Mouse (Mus musculus): ENCODE results near the gene Kcp. TPM values are rescaled to one million over a fixed set of nuclear protein-coding genes. Genes with fewer than 3 reads are reported as not detected.

The Kcp gene
- polyA plus RNA-seq, 1 experiment = 10.1 TPM

DNA sequence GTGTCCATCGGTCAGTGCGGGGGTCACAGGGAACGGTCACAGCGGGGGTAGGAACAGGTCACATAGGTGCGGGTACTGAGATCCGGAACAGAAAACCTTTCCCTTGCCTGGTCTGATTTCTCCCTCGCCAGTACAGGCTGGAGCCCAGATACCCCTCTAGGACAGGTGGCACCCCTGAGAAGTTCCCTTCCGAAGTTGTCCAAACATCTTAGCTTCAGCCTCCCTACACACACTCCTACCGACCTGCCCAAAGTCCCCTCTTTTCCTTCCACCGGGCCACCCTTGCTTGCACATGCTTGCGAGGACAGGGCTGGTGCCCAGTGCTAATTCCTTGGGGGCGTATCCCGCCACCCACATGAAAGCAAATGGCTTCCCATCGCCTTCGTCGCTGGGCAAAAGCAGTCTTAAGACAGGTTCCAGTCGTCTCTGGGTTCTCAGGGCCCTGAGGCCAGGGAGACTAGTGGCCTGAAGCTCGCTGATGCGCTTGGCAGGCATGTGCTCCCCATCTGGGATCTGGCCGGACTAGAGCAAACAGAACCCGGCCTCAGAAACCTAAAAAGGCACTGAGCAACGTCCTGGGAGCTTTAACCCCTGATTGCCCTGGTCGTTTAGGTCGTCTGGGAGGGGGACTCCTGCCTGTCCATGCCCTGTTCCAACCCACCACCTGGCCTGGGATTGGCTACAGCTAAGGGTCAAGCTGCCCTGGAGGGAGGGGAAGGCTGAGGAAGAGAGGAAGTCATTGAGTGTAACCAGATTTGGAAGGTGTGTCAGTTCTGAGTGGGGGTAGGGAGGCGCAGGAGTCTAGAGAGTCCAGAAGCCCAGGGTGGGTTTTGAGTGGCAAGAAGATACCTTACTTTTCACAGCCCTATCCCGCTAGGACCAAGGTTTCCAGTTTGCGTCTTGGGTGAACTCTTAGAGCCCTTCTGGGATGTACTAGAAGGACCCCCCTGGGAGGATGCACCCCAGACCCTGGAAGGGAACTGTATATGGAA, 73.7 kb downstream of the Kcp start:
- no peaks in the 10 kb centered on the region for H3K36me3 ChIP-seq (ENCODE audit: control insufficient read depth, insufficient read depth, low read length)
- H3K4me3 ChIP-seq (ENCODE audit: extremely low read depth, insufficient read depth, insufficient read length) = 0 out of 2 replicates have a peak overlapping the region, but pooled peaks have one; percentile 37
- DNase-seq (ENCODE audit: low read depth in 1 of 2, low spot score in 2 of 2) = no peak
- 16% methylated on average over 27 of the region's 27 CpGs for WGBS
- H3K4me1 ChIP-seq (ENCODE audit: control insufficient read depth, insufficient read depth, insufficient read length) = peaks cover 5% of the 10 kb centered on the region
- TF ChIP-seq CTCF (IDR thresholded peaks at IDR 0.05; ENCODE audit: extremely low read depth, insufficient read depth, insufficient read length, insufficient replicate concordance) = no peak
- TF ChIP-seq POLR2A (IDR thresholded peaks at IDR 0.05; ENCODE audit: low read depth, low read length) = no peak
- peaks cover 14% of the 10 kb centered on the region for H3K27me3 ChIP-seq (ENCODE audit: control insufficient read depth, insufficient read depth, low read length)
- H3K27ac ChIP-seq (ENCODE audit: insufficient read depth, low read length) = no peak overlapping the region

DNA sequence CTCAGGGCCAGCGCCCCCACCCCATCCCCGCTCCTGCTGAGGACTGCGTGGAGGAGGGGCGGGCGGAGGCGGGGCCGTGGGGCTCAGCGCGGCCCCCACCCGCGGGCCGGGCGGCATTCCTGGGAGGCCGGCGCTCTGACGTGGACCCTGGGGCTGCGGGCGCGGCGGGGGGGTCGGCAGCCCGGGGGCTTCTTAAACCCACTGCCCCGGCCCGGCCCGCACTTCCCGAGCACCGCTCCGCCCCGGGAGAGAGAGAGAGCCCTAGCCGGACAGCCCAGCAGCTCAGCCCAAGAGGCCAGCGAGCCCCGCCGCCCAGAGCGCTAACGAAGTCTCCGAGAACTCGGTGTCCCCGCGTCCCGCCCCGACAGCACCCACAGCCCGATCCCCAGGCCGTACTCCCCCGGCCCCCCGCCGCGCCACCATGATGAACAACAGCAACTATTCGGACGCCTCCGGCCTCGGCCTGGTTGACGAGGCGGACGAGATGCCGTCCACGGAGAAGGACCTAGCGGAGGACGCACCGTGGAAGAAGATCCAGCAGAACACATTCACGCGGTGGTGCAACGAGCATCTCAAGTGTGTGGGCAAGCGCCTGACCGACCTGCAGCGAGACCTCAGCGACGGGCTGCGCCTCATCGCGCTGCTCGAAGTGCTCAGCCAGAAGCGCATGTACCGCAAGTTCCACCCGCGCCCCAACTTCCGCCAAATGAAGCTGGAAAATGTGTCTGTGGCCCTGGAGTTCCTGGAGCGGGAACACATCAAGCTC, 74.5 kb downstream of the Kcp start, which contains the start of gene Flnc:
Gene Flnc (plus strand): TSS at position 219 of the 766 bp plus-strand sequence.
- WGBS = 4% methylated on average over 69 of the region's 77 CpGs
- Histone ChIP-seq H3K27me3 (ENCODE audit: control insufficient read depth, insufficient read depth, low read length) (peaks cover 14% of the 10 kb centered on the region), H3K27ac (ENCODE audit: insufficient read depth, low read length) (no peak within 1 kb of the TSS), H3K36me3 (ENCODE audit: control insufficient read depth, insufficient read depth, low read length) (no peaks in the 10 kb centered on the region), H3K4me3 (ENCODE audit: extremely low read depth, insufficient read depth, insufficient read length) (peak within 1 kb of the TSS; percentile 37; the same call in 1 of the 2 replicates), H3K4me1 (ENCODE audit: control insufficient read depth, insufficient read depth, insufficient read length) (peaks cover 5% of the 10 kb centered on the region)
- TF ChIP-seq POLR2A (IDR thresholded peaks at IDR 0.05; ENCODE audit: low read depth, low read length) (no peak), CTCF (IDR thresholded peaks at IDR 0.05; ENCODE audit: extremely low read depth, insufficient read depth, insufficient read length, insufficient replicate concordance) (no peak)
- no peak for DNase-seq (ENCODE audit: low read depth in 1 of 2, low spot score in 2 of 2)

DNA sequence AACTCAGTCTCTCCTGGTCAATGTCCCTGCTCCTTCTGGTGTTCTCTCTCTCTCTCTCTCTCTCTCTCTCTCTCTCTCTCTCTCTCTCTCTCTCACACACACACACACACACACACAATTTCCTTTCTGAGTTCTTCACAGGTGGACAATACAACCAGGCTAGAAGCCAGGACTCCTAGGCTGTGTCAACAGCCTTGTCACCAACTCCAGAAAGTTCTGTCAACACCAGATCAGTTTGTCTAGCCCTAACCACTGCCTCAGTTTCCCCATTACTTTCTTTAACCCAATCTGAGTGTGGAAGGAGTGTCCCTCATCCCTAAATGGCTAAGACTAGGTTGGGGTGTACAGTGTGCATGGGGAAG, 75.1 kb downstream of the Kcp start:
- H3K27me3 ChIP-seq (ENCODE audit: control insufficient read depth, insufficient read depth, low read length) = peaks cover 14% of the 10 kb centered on the region
- TF ChIP-seq CTCF (IDR thresholded peaks at IDR 0.05; ENCODE audit: extremely low read depth, insufficient read depth, insufficient read length, insufficient replicate concordance) = no peak
- TF ChIP-seq POLR2A (IDR thresholded peaks at IDR 0.05; ENCODE audit: low read depth, low read length) = no peak
- H3K4me3 ChIP-seq (ENCODE audit: extremely low read depth, insufficient read depth, insufficient read length) = no peak overlapping the region
- H3K27ac ChIP-seq (ENCODE audit: insufficient read depth, low read length) = no peak overlapping the region
- peaks cover 5% of the 10 kb centered on the region for H3K4me1 ChIP-seq (ENCODE audit: control insufficient read depth, insufficient read depth, insufficient read length)
- H3K36me3 ChIP-seq (ENCODE audit: control insufficient read depth, insufficient read depth, low read length) = no peaks in the 10 kb centered on the region
- DNase-seq (ENCODE audit: low read depth in 1 of 2, low spot score in 2 of 2) = no peak

DNA sequence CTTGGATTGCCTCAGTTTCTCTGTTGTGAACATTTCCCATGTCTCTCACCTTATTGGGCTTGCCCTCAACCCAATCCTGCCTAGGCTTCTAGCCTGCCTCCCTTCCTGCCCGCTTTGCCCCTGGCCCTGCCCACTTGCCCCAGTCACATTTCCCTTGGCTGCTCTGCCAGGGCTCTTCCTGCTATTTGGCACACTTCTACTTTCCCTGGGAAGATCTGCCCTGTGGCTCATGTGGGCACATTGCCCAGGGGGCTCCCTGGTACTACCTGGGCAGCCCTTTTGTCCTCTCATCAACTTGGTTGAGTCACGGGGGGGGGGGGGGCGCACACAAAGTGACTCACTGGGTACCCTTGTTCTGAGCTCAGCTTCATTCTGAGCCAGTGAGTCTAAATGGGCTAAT, 75.6 kb downstream of the Kcp start:
- Histone ChIP-seq H3K4me3 (ENCODE audit: extremely low read depth, insufficient read depth, insufficient read length) (no peak overlapping the region), H3K27ac (ENCODE audit: insufficient read depth, low read length) (no peak overlapping the region), H3K27me3 (ENCODE audit: control insufficient read depth, insufficient read depth, low read length) (peaks cover 14% of the 10 kb centered on the region), H3K36me3 (ENCODE audit: control insufficient read depth, insufficient read depth, low read length) (no peaks in the 10 kb centered on the region), H3K4me1 (ENCODE audit: control insufficient read depth, insufficient read depth, insufficient read length) (peaks cover 5% of the 10 kb centered on the region)
- no peak for TF ChIP-seq CTCF (IDR thresholded peaks at IDR 0.05; ENCODE audit: extremely low read depth, insufficient read depth, insufficient read length, insufficient replicate concordance)
- TF ChIP-seq POLR2A (IDR thresholded peaks at IDR 0.05; ENCODE audit: low read depth, low read length) = no peak
- no peak for DNase-seq (ENCODE audit: low read depth in 1 of 2, low spot score in 2 of 2)
- WGBS = 55% methylated on average over 3 of the region's 3 CpGs

DNA sequence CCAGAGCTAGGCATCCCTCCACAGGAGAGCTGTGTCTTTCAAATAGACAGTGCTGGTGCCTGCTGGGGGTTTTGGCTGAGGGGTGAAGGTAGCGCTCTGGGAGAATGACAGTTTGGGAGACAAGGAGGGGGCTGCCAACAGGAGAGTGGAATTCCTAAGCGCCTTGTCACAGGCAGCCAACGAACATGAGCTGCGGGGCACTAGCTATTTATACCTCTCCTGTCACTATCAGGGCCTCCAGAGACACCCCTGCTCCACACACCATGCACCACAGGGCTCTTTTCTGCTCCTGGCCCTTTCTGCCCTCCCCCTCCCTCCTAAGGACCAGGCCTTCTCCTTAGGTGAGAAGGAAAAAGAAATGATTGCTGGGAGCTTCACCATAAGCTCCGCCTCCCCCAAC, 76.3 kb downstream of the Kcp start:
- no peak for DNase-seq (ENCODE audit: low read depth in 1 of 2, low spot score in 2 of 2)
- H3K27me3 ChIP-seq (ENCODE audit: control insufficient read depth, insufficient read depth, low read length) = peaks cover 14% of the 10 kb centered on the region
- H3K4me3 ChIP-seq (ENCODE audit: extremely low read depth, insufficient read depth, insufficient read length) = no peak overlapping the region
- H3K27ac ChIP-seq (ENCODE audit: insufficient read depth, low read length) = no peak overlapping the region
- no peak for TF ChIP-seq CTCF (IDR thresholded peaks at IDR 0.05; ENCODE audit: extremely low read depth, insufficient read depth, insufficient read length, insufficient replicate concordance)
- H3K36me3 ChIP-seq (ENCODE audit: control insufficient read depth, insufficient read depth, low read length) = no peaks in the 10 kb centered on the region
- peaks cover 5% of the 10 kb centered on the region for H3K4me1 ChIP-seq (ENCODE audit: control insufficient read depth, insufficient read depth, insufficient read length)
- WGBS = 73% methylated on average over 5 of the region's 5 CpGs

DNA sequence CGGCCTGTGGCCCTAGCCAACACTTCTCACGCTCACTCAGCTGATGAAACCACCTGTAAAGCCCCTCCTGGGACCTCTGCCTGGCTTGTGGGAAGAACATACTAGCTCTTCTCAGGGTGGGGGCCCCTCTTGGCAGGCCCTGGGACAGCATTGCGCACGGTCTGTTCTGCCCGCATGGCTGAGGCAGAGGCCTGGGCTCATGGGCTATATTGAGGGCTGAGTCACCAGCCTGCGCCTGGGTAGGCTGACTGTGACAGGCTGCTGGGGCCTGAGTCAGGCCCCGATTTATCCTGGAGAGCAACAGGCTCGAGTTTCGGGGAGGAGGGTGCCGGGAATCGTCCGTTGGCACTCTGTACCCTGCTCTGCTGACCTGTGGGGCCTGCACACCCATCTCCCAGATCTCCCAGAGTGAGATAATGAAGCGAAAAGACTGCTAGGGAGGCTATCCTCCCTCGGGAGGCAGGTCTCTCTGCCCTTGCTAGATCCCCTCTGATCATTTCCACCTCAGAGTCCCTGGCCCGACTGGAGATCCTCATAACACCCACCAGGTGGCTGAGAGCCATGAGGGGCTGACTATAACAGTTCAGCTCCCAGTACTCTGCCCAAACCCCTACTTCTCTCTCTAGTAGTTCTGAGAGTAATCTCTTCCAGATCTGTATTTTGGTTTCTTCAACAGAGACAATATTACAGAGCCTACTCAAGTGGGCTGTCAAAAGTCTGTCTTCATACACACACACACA, 76.9 kb downstream of the Kcp start:
- no peak overlapping the region for H3K27ac ChIP-seq (ENCODE audit: insufficient read depth, low read length)
- peaks cover 12% of the 10 kb centered on the region for H3K27me3 ChIP-seq (ENCODE audit: control insufficient read depth, insufficient read depth, low read length)
- WGBS = 73% methylated on average over 15 of the region's 15 CpGs

More for the DNA sequence above, 76.9 kb downstream of the Kcp start:
- Histone ChIP-seq H3K4me3 (ENCODE audit: extremely low read depth, insufficient read depth, insufficient read length) (no peak overlapping the region), H3K36me3 (ENCODE audit: control insufficient read depth, insufficient read depth, low read length) (no peaks in the 10 kb centered on the region), H3K4me1 (ENCODE audit: control insufficient read depth, insufficient read depth, insufficient read length) (peaks cover 5% of the 10 kb centered on the region)
- no peak for DNase-seq (ENCODE audit: low read depth in 1 of 2, low spot score in 2 of 2)
- TF ChIP-seq CTCF (IDR thresholded peaks at IDR 0.05; ENCODE audit: extremely low read depth, insufficient read depth, insufficient read length, insufficient replicate concordance) = no peak
- TF ChIP-seq POLR2A (IDR thresholded peaks at IDR 0.05; ENCODE audit: low read depth, low read length) = no peak
